In the genomic region with DNA sequence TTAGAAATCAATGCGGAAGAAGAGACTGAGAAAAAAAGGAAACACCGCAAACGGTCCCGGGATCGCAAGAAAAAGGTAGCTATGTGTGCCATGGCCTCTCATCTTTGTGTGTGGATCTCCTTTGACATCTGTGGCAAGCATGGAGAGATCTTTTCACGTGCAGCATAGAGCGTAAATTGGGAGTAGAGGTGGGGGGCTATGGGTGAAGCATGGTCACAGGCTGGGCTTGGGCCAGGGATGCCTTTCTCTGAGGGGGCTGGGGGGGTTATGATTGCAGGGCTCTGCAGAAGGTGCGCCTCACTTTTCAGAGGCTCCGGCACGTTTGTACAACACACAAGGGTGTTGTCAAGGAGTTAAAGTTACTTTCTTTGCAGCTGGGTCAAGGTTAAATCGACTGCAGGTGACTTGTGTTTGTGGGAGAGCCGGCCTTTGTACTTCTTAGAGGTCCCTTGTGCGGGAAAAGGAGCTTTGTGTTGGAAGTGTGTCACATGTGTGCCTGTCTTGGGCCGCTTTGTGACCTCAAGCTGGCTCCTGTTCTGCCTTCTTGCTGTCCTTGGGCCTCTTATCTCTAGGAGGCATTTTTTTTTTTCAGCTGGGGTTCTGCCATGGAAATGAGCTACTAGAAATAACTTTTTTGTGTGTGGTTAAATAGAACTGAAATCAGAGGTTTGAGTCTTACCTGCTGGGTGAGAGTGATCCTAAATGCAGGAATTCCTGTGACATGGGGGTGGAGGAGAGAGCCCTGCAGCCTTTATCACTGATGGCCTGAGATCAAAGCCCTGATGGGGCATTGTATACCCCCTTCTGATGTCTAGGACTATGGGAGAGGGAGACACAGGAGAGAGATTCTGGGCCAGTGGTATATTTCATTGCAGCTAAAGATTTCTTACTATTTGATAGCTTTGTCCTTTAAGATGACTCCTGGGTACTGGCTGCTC, we compare ENCODE assay signal across 11 mouse cellular contexts.
DNase-seq lines count a peak whose midpoint lies in the region; ATAC-seq and TF ChIP-seq lines count a peak whose summit lies in the region.
"Had no signal": no experiment of that assay in that cellular context is flagged by ENCODE, and none has a peak within 500 bp of the region (broad histone marks: within the 10 kb centered on the region; RNA-seq: fewer than 3 reads in every experiment).

No protein-coding gene starts in this region.

- WGBS in kidney, postnatal 0 days = 33% methylated on average over 14 of the region's 14 CpGs
- WGBS in embryonic facial prominence, embryonic 11.5 days = 19% methylated on average over 14 of the region's 14 CpGs
- WGBS in hindbrain, embryonic 14.5 days = 16% methylated on average over 14 of the region's 14 CpGs
- WGBS in neural tube, embryonic 14.5 days = 13% methylated on average over 14 of the region's 14 CpGs

- ATAC-seq in kidney, postnatal 0 days (replicated peaks; ENCODE audit: low FRiP score, low read depth) = no peak
- ATAC-seq in embryonic facial prominence, embryonic 11.5 days (replicated peaks; ENCODE audit: insufficient number of reproducible peaks, low FRiP score, low TSS enrichment, low read depth) = no peak
- ATAC-seq in hindbrain, embryonic 14.5 days (ENCODE audit: low FRiP score) = no peak
- no peak for ATAC-seq in neural tube, embryonic 14.5 days (ENCODE audit: low read depth)
- ATAC-seq in megakaryocyte, adult 5-6 weeks (ENCODE audit: poor library complexity, severe bottlenecking) = no peak
- ATAC-seq: Patski had no signal

- H3K9ac ChIP-seq in kidney, postnatal 0 days (ENCODE audit: low read depth, low read length) = no peak overlapping the region
- peak overlapping the region; percentile 62 for H3K9ac ChIP-seq in embryonic facial prominence, embryonic 11.5 days (replicated peaks; ENCODE audit: low read length)
- peak overlapping the region; percentile 76 for H3K9ac ChIP-seq in hindbrain, embryonic 14.5 days
- peak overlapping the region; percentile 66 for H3K9ac ChIP-seq in neural tube, embryonic 14.5 days (replicated peaks; ENCODE audit: low read depth, low read length)

- H3K4me3 ChIP-seq in kidney, postnatal 0 days (replicated peaks; ENCODE audit: low read depth, low read length) = no peak overlapping the region
- H3K4me3 ChIP-seq in embryonic facial prominence, embryonic 11.5 days (ENCODE audit: low read depth, low read length) = peak overlapping the region; percentile 26
- peak overlapping the region; percentile 38 for H3K4me3 ChIP-seq in hindbrain, embryonic 14.5 days (replicated peaks; ENCODE audit: low read length)
- H3K4me3 ChIP-seq in neural tube, embryonic 14.5 days (ENCODE audit: low read depth, low read length) = peak overlapping the region; percentile 38
- H3K4me3 ChIP-seq: heart, adult 2 months had no signal

- H3K36me3 ChIP-seq in kidney, postnatal 0 days (ENCODE audit: insufficient read depth, low read length) = no peaks in the 10 kb centered on the region
- H3K36me3 ChIP-seq in embryonic facial prominence, embryonic 11.5 days (replicated peaks; ENCODE audit: control insufficient read depth, insufficient read depth, low read depth, low read length) = no peaks in the 10 kb centered on the region
- no peaks in the 10 kb centered on the region for H3K36me3 ChIP-seq in hindbrain, embryonic 14.5 days (replicated peaks; ENCODE audit: control insufficient read depth, insufficient read depth)
- H3K36me3 ChIP-seq in neural tube, embryonic 14.5 days (ENCODE audit: control insufficient read depth, insufficient read depth, low read length) = no peaks in the 10 kb centered on the region

- no peaks in the 10 kb centered on the region for H3K27me3 ChIP-seq in kidney, postnatal 0 days (ENCODE audit: insufficient read depth, low read length)
- no peaks in the 10 kb centered on the region for H3K27me3 ChIP-seq in embryonic facial prominence, embryonic 11.5 days (ENCODE audit: control insufficient read depth, insufficient read depth, low read length)
- no peaks in the 10 kb centered on the region for H3K27me3 ChIP-seq in hindbrain, embryonic 14.5 days (ENCODE audit: control insufficient read depth, insufficient read depth, low read length)
- no peaks in the 10 kb centered on the region for H3K27me3 ChIP-seq in neural tube, embryonic 14.5 days (ENCODE audit: control insufficient read depth, insufficient read depth, low read length)
- H3K27me3 ChIP-seq: Patski had no signal

- no peak overlapping the region for H3K27ac ChIP-seq in kidney, postnatal 0 days
- no peak overlapping the region for H3K27ac ChIP-seq in embryonic facial prominence, embryonic 11.5 days (replicated peaks; ENCODE audit: low read depth, low read length)
- peak overlapping the region; percentile 94 for H3K27ac ChIP-seq in hindbrain, embryonic 14.5 days
- peak overlapping the region; percentile 90 for H3K27ac ChIP-seq in neural tube, embryonic 14.5 days (ENCODE audit: low read depth, low read length)
- H3K27ac ChIP-seq: heart, adult 2 months had no signal

- DNase-seq in kidney, postnatal 0 days (ENCODE audit: low spot score) = no peak
- DNase-seq in kidney, postnatal 4 days = no peak
- peak; percentile 32 for DNase-seq in embryonic facial prominence, embryonic 11.5 days (ENCODE audit: low spot score)
- DNase-seq in hindbrain, embryonic 14.5 days (ENCODE audit: low spot score) = no peak
- DNase-seq in right cerebral cortex, postnatal 10 days (ENCODE audit: low spot score in 2 of 2) = no peak
- no peak for DNase-seq in thymus, postnatal 10 days (ENCODE audit: low spot score in 2 of 2)
- DNase-seq: thymus, postnatal 25 days had no signal

- H3K4me2 ChIP-seq in kidney, postnatal 0 days (ENCODE audit: low read length) = peak overlapping the region; percentile 41; the same call in 1 of the 2 replicates
- peak overlapping the region; percentile 54 for H3K4me2 ChIP-seq in embryonic facial prominence, embryonic 11.5 days (ENCODE audit: low read depth, low read length)
- peak overlapping the region; percentile 65 for H3K4me2 ChIP-seq in hindbrain, embryonic 14.5 days (replicated peaks)
- peak overlapping the region; percentile 66 for H3K4me2 ChIP-seq in neural tube, embryonic 14.5 days (ENCODE audit: low read depth, low read length)

- no peaks in the 10 kb centered on the region for H3K4me1 ChIP-seq in kidney, postnatal 0 days (replicated peaks; ENCODE audit: insufficient read depth, low read length)
- H3K4me1 ChIP-seq in embryonic facial prominence, embryonic 11.5 days (ENCODE audit: control insufficient read depth, insufficient read depth, low read length) = peaks cover 3% of the 10 kb centered on the region; the same call in 1 of the 2 replicates
- peaks cover 45% of the 10 kb centered on the region for H3K4me1 ChIP-seq in hindbrain, embryonic 14.5 days (replicated peaks; ENCODE audit: control insufficient read depth, insufficient read depth, low read length)
- H3K4me1 ChIP-seq in neural tube, embryonic 14.5 days (ENCODE audit: control insufficient read depth, insufficient read depth, low read length) = peaks cover 49% of the 10 kb centered on the region

- no peaks in the 10 kb centered on the region for H3K9me3 ChIP-seq in kidney, postnatal 0 days (replicated peaks; ENCODE audit: low read length)
- H3K9me3 ChIP-seq in embryonic facial prominence, embryonic 11.5 days (replicated peaks; ENCODE audit: control insufficient read depth, low read length) = no peaks in the 10 kb centered on the region
- H3K9me3 ChIP-seq in hindbrain, embryonic 14.5 days (ENCODE audit: control insufficient read depth, low read length) = no peaks in the 10 kb centered on the region
- H3K9me3 ChIP-seq in neural tube, embryonic 14.5 days (ENCODE audit: control insufficient read depth, low read length) = no peaks in the 10 kb centered on the region

- TF ChIP-seq CTCF in kidney, postnatal 0 days (IDR thresholded peaks at IDR 0.05; ENCODE audit: low read depth) = no peak

Comparison
In these comparisons a context has a peak if more than half of its experiments do, and no peak if none do; other contexts are left out.
1. H3K27ac ChIP-seq: peak in hindbrain, embryonic 14.5 days (single experiment) and neural tube, embryonic 14.5 days (single experiment); none in kidney, postnatal 0 days (single experiment) and embryonic facial prominence, embryonic 11.5 days (single experiment).
2. Peak in every context shown above with its lines, with median percentiles within 50 percentile points of each other: H3K4me2 ChIP-seq.